Mouse (Mus musculus) megakaryocyte-erythroid progenitor cell, adult 5-6 weeks (primary cell): ENCODE measurements at regions not wholly inside any gene's neighbourhood (a gene's known extent, or its start where the extent isn't known, plus 50 kb on each side); places are given as distances from the start of the nearest gene placed in this dataset.
"Not testable (repeated sequence)": the region's sequence is repeated elsewhere in the genome, so short reads cannot be mapped to it uniquely, and the experiment has no call there.

Experiments
- ATAC-seq: replicated peaks from 2 replicates; pipeline ENCODE4 v1.8.0; 2016; ENCODE audit warnings: mild to moderate bottlenecking, inconsistent platforms; ENCODE audit not compliant: severe bottlenecking, poor library complexity, low FRiP score, low TSS enrichment

DNA sequence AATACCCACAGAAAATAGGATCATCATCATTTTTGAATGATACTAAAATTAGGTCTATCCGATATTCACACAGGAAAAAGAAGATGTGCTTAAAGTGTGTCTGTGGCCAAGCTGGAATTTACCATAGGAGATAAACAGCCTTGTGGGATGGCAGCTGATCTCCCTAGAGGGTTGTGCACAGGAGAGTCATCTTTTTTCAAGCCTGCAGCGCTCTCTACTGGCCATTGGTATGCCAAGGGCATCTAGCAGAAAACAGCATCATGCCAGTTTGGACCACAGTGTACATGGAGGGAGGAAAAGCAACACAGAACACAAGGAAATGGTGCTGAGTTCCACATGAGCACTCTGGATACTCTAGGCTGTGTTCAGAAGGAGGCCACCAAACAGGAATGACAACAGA is 74.1 kb upstream of the Diaph3 start:
- peak; percentile 87 for ATAC-seq

DNA sequence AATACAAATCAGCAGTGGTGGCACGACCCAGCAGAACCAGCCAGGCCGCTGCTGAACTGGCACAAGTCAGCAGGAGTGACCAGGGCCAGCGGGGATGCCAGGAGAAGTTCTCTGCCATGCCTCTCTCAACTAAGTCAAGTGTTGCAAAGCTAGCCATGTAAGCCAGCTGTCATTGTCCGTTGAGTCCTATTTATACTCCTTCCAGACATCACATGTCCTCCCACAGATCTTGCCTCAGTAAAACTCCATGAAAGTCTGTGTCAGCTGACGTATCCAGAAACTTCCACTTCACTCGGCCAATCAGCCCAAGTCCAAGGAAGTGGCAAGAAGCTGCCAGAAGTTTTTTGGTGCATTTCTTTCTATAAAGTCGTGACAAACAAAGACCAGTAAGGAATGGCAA is 76.0 kb upstream of the Diaph3 start:
- no peak for ATAC-seq

DNA sequence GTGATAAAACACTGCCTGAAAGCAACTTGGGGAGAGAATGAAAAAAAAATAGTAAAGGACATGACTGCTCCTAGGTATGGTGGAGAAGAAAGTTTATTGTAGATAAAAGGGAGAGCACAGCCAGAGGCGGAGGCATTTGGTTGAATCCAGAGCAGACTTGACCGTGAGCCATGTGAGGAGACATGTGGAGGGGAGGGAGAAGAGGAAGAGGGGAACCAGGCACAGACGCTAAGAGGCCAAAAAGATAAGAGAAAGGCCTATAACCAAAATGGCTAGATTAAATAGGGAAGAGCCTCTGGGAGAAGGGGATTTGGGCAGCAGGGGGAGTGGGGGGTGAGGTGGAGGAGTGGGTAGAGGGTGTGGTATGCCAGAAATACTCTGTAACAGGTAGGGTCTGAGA is 78.9 kb upstream of the Diaph3 start:
- ATAC-seq = no peak

DNA sequence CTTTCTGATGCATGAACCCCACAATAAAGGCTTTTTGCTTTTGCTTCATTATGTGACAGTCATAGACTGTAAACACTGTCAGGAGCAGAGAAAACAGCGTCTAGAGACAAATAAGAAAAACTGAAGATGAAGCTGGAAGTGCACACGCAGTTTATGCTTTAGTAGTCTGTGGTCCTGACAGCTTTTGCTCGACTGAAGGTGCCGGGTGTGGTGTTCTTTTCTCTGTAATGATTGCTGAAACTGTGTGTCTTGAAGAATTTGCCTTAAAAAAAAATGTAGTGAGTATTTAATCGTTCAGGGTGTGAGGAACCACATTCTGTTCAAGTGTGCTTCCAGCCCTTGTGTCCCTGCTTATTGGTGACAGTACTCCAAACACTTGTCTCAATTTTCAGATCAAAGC is 83.8 kb upstream of the Diaph3 start:
- ATAC-seq = no peak

DNA sequence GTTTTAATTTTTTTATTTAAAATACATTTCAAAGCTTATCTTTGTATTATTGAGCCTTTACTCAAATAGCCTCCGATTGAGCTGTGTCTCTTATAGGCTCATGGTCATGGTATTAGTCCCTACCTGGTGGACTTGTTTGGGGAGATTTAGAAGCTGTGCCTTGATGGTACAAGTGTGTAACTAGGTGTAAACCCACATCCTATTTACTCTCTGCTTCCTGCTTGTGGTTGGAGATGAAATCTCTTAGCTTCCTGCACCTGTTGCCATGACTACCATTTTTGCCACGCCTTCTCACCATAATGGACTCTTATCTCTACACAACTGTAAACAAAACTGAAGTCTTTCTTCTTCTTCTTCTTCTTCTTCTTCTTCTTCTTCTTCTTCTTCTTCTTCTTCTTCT is 108.2 kb upstream of the Diaph3 start:
- ATAC-seq = no peak

DNA sequence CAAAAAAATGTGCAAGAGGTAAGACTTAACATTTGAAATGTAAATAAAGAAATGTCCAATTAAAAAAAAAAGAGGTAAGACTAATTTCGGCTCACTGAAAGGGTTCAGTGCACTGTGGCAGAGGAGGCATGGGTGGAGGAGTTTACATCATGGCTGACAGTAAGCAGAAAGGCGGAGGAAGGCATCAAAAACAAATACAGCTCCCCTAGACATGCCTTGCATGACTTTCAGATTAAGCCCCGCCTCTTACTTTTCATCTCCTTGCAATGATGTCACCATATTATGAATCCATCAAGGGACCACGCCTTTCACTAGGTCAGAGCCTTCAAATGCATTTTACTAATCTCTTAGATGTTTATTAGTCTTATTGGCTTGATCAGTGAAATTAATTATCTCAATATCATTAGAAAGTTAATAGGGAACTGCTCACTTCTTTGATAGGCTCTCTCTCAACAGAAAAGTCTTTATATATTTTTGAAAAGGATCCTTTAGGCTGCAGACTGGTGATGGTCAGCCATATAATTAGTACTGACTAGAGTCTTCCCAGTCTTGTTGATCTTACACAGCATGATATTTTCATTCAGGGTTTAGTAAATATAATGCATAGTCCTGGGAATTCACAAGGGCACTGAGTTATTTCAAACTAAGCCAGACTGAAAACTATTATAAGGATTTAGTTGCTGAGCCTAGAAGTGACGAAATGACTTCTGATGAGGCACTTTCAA is 114.6 kb upstream of the Diaph3 start:
- no peak for ATAC-seq

DNA sequence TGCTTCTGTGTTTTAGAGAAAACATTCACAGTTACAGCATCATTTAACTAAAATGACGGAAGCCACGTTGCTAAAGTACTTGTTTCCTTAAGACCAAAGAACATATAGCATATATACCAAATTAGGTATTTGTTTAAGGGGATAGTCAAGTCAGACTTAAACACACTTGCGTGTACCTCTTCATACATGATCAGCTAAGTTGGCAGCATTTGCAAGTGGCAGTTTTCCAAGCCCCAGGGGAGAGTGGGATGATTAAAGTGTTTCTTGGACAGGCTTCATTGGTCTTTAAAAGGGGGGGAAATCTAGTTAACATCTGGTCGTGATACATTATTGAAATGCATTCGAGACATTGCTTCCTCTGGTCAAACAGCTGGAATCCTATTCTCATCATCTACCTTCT is 120.7 kb upstream of the Diaph3 start:
- no peak for ATAC-seq

DNA sequence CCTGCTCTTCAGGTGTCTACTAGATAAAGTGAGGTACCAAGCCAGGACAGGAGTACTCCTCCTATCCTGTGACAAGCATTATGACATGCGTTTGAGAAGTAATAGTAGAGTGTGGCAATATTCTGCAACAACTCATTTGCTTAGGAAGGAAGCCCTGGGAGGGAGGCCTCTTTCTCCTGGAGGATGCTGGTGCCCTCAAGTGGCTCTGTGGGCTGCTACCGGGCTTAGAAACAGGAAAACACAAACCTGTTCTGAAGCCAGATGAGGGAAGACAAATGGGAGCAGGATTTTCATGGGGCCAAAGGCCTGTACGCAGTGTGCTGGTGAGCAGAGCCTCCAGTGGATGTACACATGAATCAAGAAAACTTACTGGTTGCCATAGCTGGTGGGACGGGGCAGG is 123.8 kb upstream of the Diaph3 start:
- no peak for ATAC-seq

DNA sequence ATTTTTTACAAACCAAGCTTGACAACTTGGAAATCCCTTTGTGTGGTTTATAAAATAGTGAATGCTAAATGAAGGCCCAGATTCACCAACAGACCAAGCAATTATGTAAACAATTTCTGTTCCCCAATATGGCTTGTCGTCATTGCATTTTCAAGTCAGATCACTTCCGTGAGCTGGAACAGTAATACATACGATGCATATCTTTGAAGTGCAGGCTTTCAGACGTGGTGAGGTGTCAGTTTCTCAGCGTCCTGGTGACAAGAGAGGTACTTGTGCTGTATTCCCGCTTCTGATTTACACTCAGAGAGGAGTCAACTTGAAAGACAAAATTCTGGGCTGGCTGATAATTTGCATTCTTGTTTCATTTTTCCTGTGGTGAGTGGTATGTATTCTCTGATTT is 125.3 kb upstream of the Diaph3 start:
- no peak for ATAC-seq

DNA sequence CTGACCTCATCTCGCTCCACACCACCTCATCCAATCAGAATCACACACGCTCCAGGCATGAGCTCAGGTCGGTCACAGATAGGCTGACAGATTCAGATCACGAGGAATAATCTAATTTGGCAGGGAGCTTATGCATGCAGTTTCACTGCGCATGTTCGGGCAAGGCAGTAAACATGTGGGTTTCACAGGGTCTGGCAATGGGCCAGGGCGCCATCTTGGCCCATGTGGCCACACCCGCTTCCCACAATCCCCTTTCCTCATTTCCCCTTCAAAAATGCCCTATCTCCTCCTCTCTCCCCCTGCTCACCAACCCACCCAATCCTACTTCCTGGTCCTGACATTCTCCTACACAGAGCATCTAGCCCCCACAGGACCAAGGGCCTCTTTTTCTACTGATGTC is 127.2 kb upstream of the Tdrd3 start:
- not testable (repeated sequence) for ATAC-seq

DNA sequence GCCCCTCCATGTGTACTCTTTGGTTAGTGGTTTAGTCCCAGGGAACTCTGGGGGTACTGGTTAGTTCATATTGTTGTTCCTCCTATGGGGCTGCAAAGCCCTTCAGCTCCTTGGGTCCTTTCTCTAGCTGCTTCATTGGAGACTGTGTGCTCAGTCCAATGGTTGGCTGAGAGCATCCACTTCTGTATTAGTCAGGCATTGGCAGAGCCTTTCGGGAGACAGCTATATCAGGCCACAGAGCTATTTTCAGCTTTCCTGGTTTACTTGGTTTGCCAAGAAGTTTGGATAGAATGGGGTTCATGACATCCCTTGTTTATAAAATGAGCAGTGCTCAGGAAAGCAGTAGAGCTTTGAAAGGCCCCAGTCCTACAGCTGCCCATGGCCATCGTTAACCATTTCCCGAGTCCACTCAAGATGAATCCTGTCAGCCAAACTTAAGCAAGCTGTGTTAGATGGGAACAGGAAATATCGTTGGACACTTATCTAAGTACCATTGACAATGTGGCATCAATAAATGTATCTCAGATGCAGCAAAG is 126.7 kb upstream of the Tdrd3 start:
- ATAC-seq = no peak

DNA sequence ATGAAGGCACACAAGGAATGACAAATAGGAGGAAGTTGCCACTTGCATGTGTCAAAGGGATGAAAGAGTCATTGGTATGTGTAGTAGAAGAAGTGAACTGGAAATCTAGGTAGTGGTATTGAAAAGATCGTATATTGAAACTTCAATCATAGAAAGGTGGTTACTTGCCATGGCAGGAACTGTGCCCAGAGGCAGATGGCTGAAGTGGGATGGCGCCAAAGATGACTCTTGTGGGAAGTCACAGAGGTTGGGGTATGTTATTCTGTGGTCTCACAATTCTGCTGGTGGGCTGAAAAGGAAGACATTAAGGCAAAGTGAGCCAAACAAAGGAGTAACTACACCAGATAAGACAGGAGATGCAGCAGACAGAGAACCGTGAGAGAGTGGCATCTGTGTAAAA is 121.2 kb upstream of the Tdrd3 start:
- no peak for ATAC-seq

DNA sequence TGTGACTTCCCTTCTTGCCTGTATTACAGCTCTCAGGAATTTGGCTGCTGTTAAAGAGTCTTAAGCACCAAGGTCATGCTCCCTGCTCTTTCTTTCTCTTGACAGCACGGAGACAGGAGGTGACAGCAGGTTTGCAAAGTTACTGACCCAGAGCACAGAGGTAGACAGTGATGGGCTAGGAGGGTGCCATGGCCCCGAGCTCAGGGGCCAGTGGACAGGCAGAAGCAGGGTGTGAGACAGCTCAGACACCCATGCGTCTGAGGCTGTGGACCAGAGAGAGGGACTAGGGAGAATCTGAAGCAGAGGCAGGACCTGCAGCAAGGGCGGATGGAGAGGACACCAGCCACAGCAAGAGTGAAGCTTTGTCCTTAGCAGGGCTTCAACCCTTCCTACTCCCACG is 119.3 kb upstream of the Tdrd3 start:
- ATAC-seq = no peak

DNA sequence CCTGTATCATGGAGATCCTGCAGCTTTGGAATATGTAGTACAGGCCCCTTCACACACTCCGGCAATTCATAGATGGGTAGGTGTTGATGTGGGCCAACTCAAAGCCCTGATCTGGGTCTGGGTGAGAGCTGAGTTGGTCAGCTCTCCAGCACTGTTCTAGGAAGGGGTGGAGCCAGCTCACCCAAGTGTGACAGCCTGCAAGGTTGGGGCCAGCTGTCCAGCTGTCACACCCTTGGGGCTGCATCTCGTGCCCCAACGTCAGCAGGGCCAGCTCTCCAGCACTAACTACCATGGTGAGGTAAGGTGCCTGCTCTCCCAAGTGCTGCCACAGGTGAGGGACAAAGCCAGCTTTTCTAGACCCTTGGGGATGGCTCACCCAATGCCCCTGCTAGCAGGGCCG is 115.6 kb upstream of the Tdrd3 start:
- ATAC-seq = no peak; the same call in 1 of the 2 replicates

DNA sequence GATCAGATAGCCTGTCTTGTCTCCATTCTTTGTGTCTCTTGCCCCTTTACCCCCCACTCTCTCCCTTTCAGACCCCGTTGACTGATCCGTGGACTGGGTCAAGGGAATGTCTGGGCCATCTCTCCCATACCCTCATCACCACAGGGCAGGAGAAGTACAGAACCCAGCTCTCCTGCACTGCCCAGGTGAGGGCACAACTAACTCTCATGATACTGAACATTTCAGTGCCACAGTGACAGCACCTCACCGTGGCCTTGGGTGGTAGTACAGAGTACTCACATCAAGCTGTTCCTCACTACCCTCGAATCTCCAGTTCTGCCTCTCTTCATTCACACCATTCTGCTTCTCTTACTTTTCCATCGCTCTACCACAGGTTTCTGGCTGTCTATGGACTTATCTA is 114.9 kb upstream of the Tdrd3 start:
- ATAC-seq = no peak

DNA sequence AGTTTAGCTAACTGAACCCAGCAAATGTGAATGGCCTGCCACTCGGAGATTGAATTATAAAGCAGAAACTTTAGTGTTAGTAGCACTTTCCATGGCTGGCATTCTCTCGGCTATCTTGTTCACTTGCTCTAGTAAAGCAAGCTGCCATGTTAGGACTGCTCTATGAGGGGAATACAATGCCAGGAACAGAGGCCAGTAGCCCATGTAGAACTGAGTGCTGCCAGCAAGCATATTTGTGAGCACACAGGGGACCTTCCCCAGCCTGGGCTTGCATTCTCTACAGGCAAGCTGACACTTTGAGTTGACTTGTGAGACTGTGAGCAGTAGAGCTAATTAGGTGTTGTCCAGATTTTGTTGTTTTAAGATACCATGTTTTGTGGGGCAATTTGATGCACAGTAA is 111.0 kb upstream of the Tdrd3 start:
- ATAC-seq = no peak

DNA sequence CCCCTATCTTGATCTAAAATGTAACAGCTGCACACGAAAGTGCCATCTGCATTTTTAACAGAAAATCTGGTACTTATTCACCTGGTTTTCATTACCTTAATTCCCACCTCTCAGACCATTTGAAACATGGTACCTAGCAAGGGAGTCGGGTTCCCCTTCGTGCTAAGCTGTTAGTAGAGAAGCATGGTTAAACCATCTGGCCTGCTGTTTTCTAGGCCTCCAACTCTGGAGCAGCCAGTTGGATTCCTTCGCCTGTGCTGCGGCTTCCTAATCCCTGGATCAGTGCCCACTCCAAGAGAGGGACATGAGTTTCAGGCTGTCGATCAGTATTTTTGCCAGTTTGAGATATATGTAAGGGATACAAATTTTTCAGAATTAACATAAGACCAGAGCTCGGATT is 110.4 kb upstream of the Tdrd3 start:
- ATAC-seq = no peak

DNA sequence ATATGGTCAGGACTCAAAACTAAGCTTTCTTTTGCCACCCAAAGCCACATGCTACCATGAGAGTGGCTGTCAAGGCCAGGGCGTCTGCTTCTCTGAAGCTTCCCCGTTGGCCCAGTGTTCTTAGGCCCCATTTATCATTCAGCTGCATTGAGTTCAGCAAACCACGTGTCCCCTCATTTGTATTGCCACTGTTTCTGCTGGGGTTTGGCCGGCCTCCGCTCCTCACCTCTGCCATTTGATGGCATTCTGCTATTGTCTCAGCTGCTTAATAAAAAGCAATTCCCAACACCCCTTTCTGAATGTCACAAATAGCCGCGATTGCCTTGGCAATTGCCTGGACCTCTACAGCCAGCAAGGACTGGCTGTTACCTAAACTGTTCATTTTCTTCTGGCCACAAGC is 108.4 kb upstream of the Tdrd3 start:
- no peak for ATAC-seq

DNA sequence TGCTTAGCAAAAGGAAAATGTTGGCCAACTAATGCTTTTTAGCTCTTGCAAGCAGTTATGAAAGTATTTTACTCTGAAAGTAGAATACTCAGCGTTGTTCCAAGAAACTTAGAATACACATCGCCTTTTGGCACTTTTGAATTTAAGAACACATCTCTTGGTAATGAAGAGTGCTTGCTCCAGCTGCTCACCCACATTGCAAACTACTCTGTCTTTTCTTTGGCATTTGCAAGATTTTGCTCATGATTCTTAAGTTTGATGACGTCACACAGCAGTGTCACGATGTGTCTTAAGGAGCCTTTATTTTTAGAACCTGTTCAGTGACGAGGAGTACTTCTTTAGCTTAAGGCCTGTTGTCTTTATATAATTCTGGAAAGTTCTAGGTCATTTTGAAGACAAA is 104.1 kb upstream of the Tdrd3 start:
- no peak for ATAC-seq

DNA sequence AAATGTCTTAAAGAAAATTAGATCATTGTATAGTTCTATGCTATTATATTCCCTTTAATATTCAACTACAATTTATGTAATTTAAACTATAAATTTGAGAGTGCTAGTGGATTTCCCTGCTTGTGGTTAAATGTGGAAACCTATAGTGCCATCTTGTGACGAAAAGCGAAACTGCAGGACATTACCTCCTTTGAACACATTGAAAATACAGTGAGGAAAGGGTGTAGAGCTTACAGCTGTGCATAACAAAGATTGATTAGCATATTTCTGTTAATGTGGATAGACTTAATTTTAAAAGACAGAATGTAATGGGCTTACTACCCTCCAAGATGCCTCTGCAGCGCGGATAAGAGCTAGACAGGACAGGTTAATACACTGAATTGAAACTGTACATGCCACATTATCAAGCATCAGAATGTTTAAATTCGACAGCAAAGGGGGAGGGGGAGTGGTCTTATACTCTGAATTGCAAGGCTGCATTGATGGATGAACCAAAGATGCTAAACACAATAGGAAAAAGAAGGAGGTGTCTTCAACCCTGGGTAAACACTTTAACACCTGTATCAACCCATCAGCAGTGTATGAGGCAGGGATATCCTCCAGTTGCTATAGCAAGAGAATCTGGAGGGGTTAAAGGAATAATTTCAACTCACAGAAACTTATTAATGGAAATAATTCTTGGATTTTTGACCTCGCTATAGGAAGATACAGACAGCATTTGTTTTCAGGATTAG is 101.3 kb upstream of the Tdrd3 start:
- peak; percentile 89 for ATAC-seq

DNA sequence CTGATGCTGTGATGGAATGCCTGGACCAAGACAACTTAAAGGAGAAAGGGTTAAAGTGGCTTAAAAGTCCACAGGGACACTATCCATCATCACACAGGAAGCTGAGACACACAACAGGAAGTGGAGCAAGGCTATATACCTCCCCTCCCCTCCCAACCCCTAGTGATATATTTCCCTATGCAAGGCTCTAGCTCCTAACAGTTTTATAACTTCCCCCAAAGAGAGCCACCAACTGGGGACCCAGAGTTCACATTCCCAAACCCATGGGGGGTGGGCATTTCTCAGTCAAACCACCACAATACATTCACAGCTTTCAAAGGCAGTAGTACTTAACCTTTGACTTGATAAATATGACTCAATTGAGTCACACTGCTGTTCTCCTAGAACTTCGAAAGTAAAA is 88.6 kb upstream of the Tdrd3 start:
- ATAC-seq = no peak
